Mouse (Mus musculus) retina, embryonic 14.5 days (tissue): ENCODE results near the gene Olfr1107.

ENCODE experiments used
- DNase-seq: peaks from one replicate; pipeline ENCODE4 v3.0.0-alpha.2; 2015; ENCODE audit warnings: low spot score

Olfr1107 gene

GRCm38 (mm10) chr2:87075717-87076116 lies at the start of gene Olfr1107:
Gene Olfr1107, minus strand, starts transcription at chr2:87075817.
- no peak for DNase-seq

- DNase-seq, result no peak
Measured at GRCm38 (mm10) chr2:87114467-87114866, 38.9 kb upstream of the Olfr1107 start, which contains the start of gene Olfr259. Gene Olfr259, minus strand, starts transcription at chr2:87114567.

GRCm38 (mm10) chr2:87095908-87096307 lies 20.3 kb upstream of the Olfr1107 start, which contains the start of gene Olfr1109:
Gene Olfr1109, minus strand, starts transcription at chr2:87096008.
- DNase-seq, result no peak

- DNase-seq, result no peak
Measured at GRCm38 (mm10) chr2:87052173-87052572, 23.4 kb downstream of the Olfr1107 start, which contains the start of gene Olfr1106. Gene Olfr1106, minus strand, starts transcription at chr2:87052273.

GRCm38 (mm10) chr2:87036431-87036830 lies 39.2 kb downstream of the Olfr1107 start, which contains the start of gene Olfr1105:
Gene Olfr1105, minus strand, starts transcription at chr2:87036531.
- DNase-seq, result no peak

GRCm38 (mm10) chr2:87026980-87027379 lies 48.6 kb downstream of the Olfr1107 start, which contains the start of gene Olfr1104:
Gene Olfr1104, minus strand, starts transcription at chr2:87027080.
- DNase-seq, result no peak
